Mouse (Mus musculus) bone marrow macrophage, adult 2 months (primary cell): ENCODE results near the gene Bcr. TPM values are rescaled to one million over a fixed set of nuclear protein-coding genes. Genes with fewer than 3 reads are reported as not detected.

Source experiments
- H3K27ac ChIP-seq: 2 replicates; pipeline ENCODE4 v1.5.1; 2012; ENCODE audit warnings: low read depth, low read length; ENCODE audit not compliant: insufficient read depth
- H3K4me1 ChIP-seq: 2 replicates; pipeline ENCODE4 v1.6.1; 2012; ENCODE audit warnings: low read length; ENCODE audit not compliant: control insufficient read depth, insufficient read depth
- H3K4me3 ChIP-seq: 2 replicates; pipeline ENCODE4 v1.5.1; 2012; ENCODE audit warnings: mild to moderate bottlenecking, low read length, moderate library complexity; ENCODE audit not compliant: insufficient read depth
- CTCF ChIP-seq: IDR thresholded peaks from 2 replicates; pipeline ENCODE4 v1.5.1; 2012; ENCODE audit warnings: low read depth, mild to moderate bottlenecking, low read length, moderate library complexity
- POLR2A ChIP-seq: IDR thresholded peaks from 2 replicates; pipeline ENCODE4 v1.6.1; 2012; ENCODE audit warnings: mild to moderate bottlenecking, low read depth, low read length, borderline replicate concordance
- polyA plus RNA-seq: library from polyadenylated mRNA; stranded (reverse); fragments of >200 nt; gene quantifications from 2 replicates; pipeline ENCODE4 v1.2.4, GENCODE M21; 2012; ENCODE audit not compliant: missing spikeins, insufficient read depth, insufficient read length

Bcr gene
- polyA plus RNA-seq, 1 experiment, result 2.1 TPM

GRCm38 (mm10) chr10:75210841-75211240 is 150.4 kb downstream of the Bcr start:
- Histone ChIP-seq H3K4me3 (no peak overlapping the region), H3K27ac (no peak overlapping the region), H3K4me1 (peaks cover 6% of the 10 kb centered on the region)
- no peak for TF ChIP-seq POLR2A

DNA sequence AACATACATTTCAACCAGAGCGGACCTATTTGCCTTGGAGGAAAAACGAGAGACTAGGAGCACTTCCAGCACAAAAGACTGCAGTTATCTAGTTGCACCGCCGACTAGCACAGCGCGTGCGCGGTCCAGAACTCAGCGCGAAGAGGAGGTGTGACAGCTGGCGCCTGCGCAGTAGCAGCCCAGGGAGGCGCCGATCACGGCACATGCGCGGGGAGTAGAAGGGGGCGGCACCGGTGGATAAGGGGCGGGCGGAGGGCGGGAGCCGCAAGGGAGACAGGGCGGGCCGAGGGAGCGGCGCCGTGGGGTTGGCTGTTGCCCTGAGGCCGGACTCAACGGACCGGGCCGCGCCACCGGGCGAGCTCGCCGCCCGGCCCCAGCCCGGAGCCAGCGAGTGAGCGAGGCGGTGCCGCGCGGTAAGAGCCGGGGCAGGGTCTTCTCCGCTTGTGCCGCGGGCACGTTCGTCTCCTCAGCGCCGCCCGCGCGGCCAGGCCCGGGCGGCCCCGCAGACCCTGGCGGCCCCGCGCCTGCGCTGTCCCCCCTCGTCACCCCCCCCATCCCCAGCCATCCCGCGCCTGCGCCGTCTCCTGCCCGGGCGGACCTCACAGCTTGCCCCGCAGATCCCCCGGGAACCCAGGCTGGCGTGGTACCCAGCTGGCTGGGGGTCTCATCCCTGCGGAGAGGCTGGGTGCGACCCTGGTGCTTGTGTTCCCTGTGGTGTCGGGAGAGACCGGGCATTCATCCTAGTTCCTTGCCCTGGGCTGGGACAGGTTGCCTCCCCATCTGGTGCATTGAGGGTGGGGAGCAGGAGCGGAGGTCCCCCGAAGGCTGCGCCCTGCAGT is 151.6 kb downstream of the Bcr start, which contains the start of gene Specc1l:
TSS of gene Specc1l (plus strand) at position 267 of the 839 bp plus-strand sequence.
- no peak for TF ChIP-seq CTCF
- no peak for TF ChIP-seq POLR2A
- Histone ChIP-seq H3K4me1 (peaks cover 6% of the 10 kb centered on the region), H3K27ac (peak within 1 kb of the TSS; percentile 91), H3K4me3 (peak within 1 kb of the TSS; percentile 100)

DNA sequence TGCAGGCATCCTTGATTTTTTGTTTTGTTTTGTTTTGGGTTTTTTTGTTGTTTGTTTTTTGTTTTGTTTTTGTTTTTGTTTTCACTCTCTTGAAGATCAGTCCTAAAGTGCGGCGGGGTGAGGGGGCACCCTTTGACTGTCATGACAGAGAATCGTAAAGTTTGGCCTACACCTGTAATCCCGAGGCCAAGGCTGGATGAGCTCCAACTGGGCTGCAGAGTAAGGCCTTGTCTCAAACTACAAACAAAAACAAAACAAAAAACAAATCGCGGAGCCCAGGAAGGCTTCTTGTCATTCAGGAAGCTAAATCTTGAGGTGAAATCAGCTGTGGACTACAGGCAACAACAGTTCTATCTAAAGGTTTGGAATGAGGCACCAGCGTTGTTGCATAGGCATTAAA is 152.6 kb downstream of the Bcr start:
- Histone ChIP-seq H3K27ac (no peak overlapping the region), H3K4me3 (peak overlapping the region; percentile 100), H3K4me1 (peaks cover 6% of the 10 kb centered on the region)
- TF ChIP-seq POLR2A, result no peak
- TF ChIP-seq CTCF, result no peak

GRCm38 (mm10) chr10:75220722-75221121 is 160.3 kb downstream of the Bcr start:
- no peak for TF ChIP-seq POLR2A
- no peak for TF ChIP-seq CTCF
- H3K4me1 ChIP-seq, result peaks cover 37% of the 10 kb centered on the region
- H3K4me3 ChIP-seq, result no peak overlapping the region
- H3K27ac ChIP-seq, result no peak overlapping the region

DNA sequence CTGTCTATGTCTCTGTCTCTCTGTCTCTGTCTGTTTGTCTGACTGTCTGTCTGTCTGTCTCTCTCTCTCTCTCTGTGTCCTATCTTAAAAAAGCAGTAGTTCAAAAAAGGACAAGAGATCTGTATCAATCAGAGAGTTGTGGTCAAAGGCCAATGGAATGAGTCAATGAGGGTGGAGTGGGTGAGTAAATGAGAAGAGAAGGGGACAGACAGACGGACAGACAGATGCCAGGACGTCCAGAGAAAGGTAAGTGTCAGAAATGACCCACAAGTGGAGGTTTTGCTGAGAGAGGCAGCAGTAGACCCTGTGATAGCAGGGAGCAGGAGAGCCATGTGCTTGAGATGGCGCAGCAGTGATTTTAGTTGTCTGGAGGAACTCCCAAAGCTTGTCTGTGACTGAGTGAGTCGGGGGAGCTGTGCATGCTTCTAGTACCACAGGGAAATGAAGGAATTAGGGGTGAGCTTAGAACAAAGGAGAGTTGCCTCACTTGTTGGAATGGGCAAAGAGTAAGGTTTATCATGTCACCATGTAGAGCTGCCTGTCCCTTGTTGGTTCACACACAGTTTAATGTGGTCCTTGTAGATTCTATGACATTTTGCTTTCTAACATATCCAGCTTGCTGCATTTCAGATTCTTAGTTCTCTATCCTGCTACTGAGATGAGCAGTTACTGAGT is 161.7 kb downstream of the Bcr start:
- Histone ChIP-seq H3K27ac (peak overlapping the region; percentile 90), H3K4me3 (peak overlapping the region; percentile 35), H3K4me1 (peaks cover 39% of the 10 kb centered on the region)
- TF ChIP-seq CTCF (no peak), POLR2A (no peak)

DNA sequence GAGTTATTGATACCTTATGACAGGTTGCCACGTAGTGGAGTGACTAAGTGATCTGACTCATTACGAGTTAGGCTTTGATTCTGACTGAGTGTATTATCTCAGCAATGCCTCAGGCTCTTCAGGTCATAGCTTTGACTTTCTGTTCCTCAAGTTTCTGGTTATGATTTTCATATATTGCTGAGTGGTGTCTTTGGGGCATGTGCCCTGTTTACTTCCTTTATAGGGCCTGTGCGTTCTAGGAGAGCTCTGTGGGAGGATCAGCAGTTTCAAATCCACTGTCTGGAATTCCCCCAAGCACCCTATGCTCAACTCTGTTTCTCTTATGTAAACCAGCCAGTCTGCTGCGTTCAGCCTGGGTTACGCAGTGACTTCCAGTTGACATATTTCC is 162.2 kb downstream of the Bcr start:
- no peak for TF ChIP-seq POLR2A
- Histone ChIP-seq H3K4me3 (no peak overlapping the region; the same call in 1 of the 2 replicates), H3K27ac (peak overlapping the region; percentile 90), H3K4me1 (peaks cover 42% of the 10 kb centered on the region)

DNA sequence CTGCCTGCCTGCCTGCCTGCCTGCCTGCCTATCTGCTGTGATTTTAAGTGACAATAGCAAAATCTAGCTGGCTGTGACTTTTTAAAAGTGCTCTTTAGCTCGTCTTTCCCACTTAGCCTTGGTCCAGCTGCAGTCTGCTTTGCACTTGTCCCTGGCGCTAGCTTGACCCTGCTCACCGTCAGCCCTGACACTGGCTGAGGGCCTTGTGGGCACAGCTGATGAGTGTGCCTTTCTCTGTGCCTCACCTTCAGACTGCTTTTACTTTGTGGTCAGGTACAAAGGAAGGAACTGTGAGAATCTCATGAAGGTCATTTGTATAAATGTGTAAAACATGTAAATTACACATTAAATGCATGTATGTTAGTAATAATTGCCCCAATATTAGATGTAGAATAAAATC is 163.8 kb downstream of the Bcr start:
- TF ChIP-seq CTCF (no peak), POLR2A (no peak)
- Histone ChIP-seq H3K4me3 (no peak overlapping the region), H3K27ac (no peak overlapping the region), H3K4me1 (peaks cover 42% of the 10 kb centered on the region)

DNA sequence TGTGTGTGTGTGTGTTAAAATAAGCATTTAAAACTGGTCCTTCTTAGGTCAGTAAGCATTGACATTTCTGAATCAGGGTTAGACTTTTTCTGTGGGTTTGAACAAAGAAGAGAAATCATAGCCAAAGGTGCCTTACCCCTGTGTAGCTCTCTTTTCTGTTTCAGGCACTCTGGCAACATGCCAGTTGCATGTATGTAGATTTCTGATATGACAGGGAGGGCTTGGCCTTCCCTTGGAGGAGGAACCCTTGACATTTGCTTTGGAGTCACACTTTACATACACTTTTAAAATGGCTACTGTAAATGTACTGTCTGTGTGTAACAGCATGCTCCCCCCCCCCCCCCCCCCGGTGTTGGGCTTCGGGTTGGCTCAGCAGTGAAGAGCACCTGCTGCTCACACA is 164.2 kb downstream of the Bcr start:
- peaks cover 42% of the 10 kb centered on the region for H3K4me1 ChIP-seq
- no peak overlapping the region for H3K4me3 ChIP-seq
- no peak for TF ChIP-seq POLR2A
- no peak overlapping the region for H3K27ac ChIP-seq

DNA sequence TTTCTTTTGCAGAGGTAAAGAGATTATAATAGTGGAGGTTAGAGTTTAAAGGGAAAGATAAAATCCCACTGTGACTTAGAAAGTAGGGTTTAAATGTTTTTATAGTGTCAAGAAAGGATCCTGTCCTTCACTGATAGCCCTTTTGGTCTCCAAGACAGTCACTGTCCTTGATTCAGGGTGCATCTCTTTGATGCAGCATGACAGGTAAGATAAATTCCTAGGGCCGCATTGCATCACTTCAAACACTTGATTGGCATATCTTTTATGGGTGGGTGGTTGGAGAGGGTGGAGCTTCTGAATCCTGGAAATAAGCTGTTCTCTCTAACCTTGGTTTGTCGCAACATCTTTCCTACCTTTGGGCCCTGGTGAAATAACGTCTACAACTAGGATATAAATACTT is 167.0 kb downstream of the Bcr start:
- Histone ChIP-seq H3K4me3 (no peak overlapping the region), H3K4me1 (peaks cover 25% of the 10 kb centered on the region), H3K27ac (no peak overlapping the region)
- TF ChIP-seq POLR2A (no peak), CTCF (no peak)

DNA sequence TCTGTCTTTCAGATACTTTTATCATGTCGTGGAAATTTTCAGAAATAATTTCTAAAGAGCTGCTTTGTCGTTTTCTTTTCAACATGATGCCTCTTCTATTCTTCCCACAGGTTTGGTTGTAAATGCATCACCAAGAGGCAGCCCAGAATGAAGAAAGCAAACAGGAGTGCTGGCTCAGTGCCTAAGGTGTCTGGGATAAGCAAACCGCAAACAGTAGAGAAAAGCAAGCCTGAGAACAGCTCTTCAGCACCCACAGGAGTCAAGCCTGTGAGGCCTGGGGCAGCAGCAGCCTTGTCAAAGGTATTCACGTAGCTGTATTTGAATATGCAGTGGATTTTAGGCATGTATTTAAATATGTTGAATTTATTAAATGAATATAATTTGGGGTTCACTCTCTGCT is 170.2 kb downstream of the Bcr start:
- Histone ChIP-seq H3K4me1 (peaks cover 10% of the 10 kb centered on the region), H3K27ac (no peak overlapping the region), H3K4me3 (no peak overlapping the region)
- TF ChIP-seq POLR2A (no peak), CTCF (no peak)
